Mouse (Mus musculus): ENCODE results near the gene Scgb2b19.
"Not testable (repeated sequence)": the region's sequence is repeated elsewhere in the genome, so short reads cannot be mapped to it uniquely, and the experiment has no call there.

The Scgb2b19 gene

GRCm38 (mm10) chr7:33280238-33280637 is at the start of gene Scgb2b19:
Gene Scgb2b19, minus strand, starts transcription at chr7:33280338.
- DNase-seq = not testable (repeated sequence)

GRCm38 (mm10) chr7:33286991-33287390 is 6.9 kb upstream of the Scgb2b19 start, which contains the start of gene Scgb1b19:
Gene Scgb1b19, plus strand, starts transcription at chr7:33287291.
- not testable (repeated sequence) for DNase-seq
